Mouse (Mus musculus) small intestine, adult 2 months (tissue): Measurements from ENCODE around the gene Gm49340. TPM values are rescaled to one million over a fixed set of nuclear protein-coding genes. Genes with fewer than 3 reads are reported as not detected.
"Not testable (repeated sequence)": the region's sequence is repeated elsewhere in the genome, so short reads cannot be mapped to it uniquely, and the experiment has no call there.

Source experiments
- H3K27ac ChIP-seq: fragments of 200-500 bp; 2 replicates; pipeline ENCODE4 v1.5.1; 2012; ENCODE audit warnings: low read depth, low read length, control low read depth, inconsistent platforms; ENCODE audit not compliant: insufficient read depth
- H3K27me3 ChIP-seq: fragments of 200-500 bp; 2 replicates; pipeline ENCODE4 v1.6.1; 2012; ENCODE audit warnings: mild to moderate bottlenecking, moderate library complexity, low read length, inconsistent platforms; ENCODE audit not compliant: control insufficient read depth, insufficient read depth
- H3K36me3 ChIP-seq: fragments of 200-500 bp; 2 replicates; pipeline ENCODE4 v1.6.1; 2012; ENCODE audit warnings: mild to moderate bottlenecking, low read length, control low read depth, inconsistent platforms; ENCODE audit not compliant: control insufficient read depth, insufficient read depth
- H3K4me1 ChIP-seq: fragments of 200-500 bp; 2 replicates; pipeline ENCODE4 v1.6.1; 2012; ENCODE audit warnings: low read length, inconsistent platforms, mixed read lengths; ENCODE audit not compliant: control insufficient read depth, insufficient read depth, insufficient read length
- H3K4me3 ChIP-seq: fragments of 200-500 bp; 2 replicates; pipeline ENCODE4 v1.5.1; 2012; ENCODE audit warnings: low read depth, mild to moderate bottlenecking, control low read depth, inconsistent platforms, low read length, moderate library complexity
- CTCF ChIP-seq: fragments of 200-500 bp; IDR thresholded peaks from 2 replicates; pipeline ENCODE4 v1.5.1; 2012; ENCODE audit warnings: low read depth, mild to moderate bottlenecking, control low read depth, inconsistent platforms, low read length, moderate library complexity, mixed read lengths; ENCODE audit not compliant: insufficient replicate concordance, insufficient read length; ENCODE audit errors: extremely low read depth
- POLR2A ChIP-seq: fragments of 200-500 bp; IDR thresholded peaks from 2 replicates; pipeline ENCODE4 v1.6.1; 2012; ENCODE audit warnings: low read depth, mild to moderate bottlenecking, control low read depth, inconsistent platforms, low read length, moderate library complexity
- WGBS: fragments of 180-500 bp; shearing (Covaris S2); methylation state at CpG from one replicate; pipeline ENCODE4 v1.1.7; 2018; 5-methylcytosine and 5-hydroxymethylcytosine counted together
- polyA plus RNA-seq: library from polyadenylated mRNA; depleted of rRNA; stranded (reverse); fragments of >200 nt; gene quantifications from 2 replicates; pipeline ENCODE4 v1.2.3, GENCODE M21; 2012

Gm49340 gene
- polyA plus RNA-seq, 1 experiment = not detected

DNA sequence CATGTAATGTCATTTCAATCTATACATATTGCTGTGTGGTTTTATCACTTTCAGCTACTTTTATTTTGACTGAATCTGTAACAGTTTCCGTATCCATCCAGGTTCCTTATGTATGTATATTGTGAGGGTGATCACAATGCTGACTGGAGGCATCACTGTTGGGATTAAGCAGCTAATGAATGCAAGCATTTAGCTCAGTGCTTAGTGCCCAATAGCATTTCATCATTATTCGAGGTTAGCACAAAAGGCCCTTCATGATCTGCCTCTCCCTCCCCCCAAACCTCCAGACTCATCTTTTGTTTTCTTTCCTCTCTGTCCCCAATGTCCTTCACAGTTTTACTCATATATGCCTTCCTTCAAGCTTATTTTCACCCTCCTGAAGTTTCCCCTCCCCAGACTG lies 26.4 kb upstream of the Gm49340 start:
- TF ChIP-seq POLR2A (no peak), CTCF (no peak)
- peaks cover 30% of the 10 kb centered on the region for H3K36me3 ChIP-seq
- no peaks in the 10 kb centered on the region for H3K27me3 ChIP-seq
- no peak overlapping the region for H3K27ac ChIP-seq
- 61% methylated on average over 2 of the region's 2 CpGs for WGBS
- no peak overlapping the region for H3K4me3 ChIP-seq
- no peaks in the 10 kb centered on the region for H3K4me1 ChIP-seq

GRCm38 (mm10) chr11:73315961-73316360 lies 13.6 kb upstream of the Gm49340 start:
- H3K27ac ChIP-seq = no peak overlapping the region
- no peak for TF ChIP-seq CTCF
- TF ChIP-seq POLR2A = no peak
- peaks cover 25% of the 10 kb centered on the region for H3K36me3 ChIP-seq
- no peak overlapping the region for H3K4me3 ChIP-seq
- H3K27me3 ChIP-seq = no peaks in the 10 kb centered on the region
- WGBS = 48% methylated on average over 3 of the region's 3 CpGs
- peaks cover 4% of the 10 kb centered on the region; the same call in 1 of the 2 replicates for H3K4me1 ChIP-seq

GRCm38 (mm10) chr11:73318581-73318980 lies 11.0 kb upstream of the Gm49340 start:
- H3K27ac ChIP-seq, H3K4me1 ChIP-seq, H3K27me3 ChIP-seq, H3K4me3 ChIP-seq: not testable (repeated sequence)
- 48% methylated on average over 2 of the region's 2 CpGs for WGBS
- peaks cover 21% of the 10 kb centered on the region for H3K36me3 ChIP-seq

GRCm38 (mm10) chr11:73321064-73321463 lies 8.5 kb upstream of the Gm49340 start:
- not testable (repeated sequence) for H3K4me1 ChIP-seq, H3K27me3 ChIP-seq
- peak overlapping the region; percentile 20; the same call in 1 of the 2 replicates for H3K4me3 ChIP-seq
- peak overlapping the region; percentile 53 for H3K27ac ChIP-seq
- WGBS = 74% methylated on average over 13 of the region's 13 CpGs
- peaks cover 18% of the 10 kb centered on the region for H3K36me3 ChIP-seq

- Histone ChIP-seq H3K27me3 (no peaks in the 10 kb centered on the region), H3K36me3 (peaks cover 14% of the 10 kb centered on the region), H3K4me3 (peak overlapping the region; percentile 43; the same call in 1 of the 2 replicates), H3K4me1 (peaks cover 9% of the 10 kb centered on the region; the same call in 1 of the 2 replicates), H3K27ac (peak overlapping the region; percentile 99)
- no peak for TF ChIP-seq CTCF
- TF ChIP-seq POLR2A = no peak
- WGBS = 26% methylated on average over 9 of the region's 9 CpGs
These were observed 5.4 kb upstream of the Gm49340 start for GRCm38 (mm10) chr11:73323906-73324830.

DNA sequence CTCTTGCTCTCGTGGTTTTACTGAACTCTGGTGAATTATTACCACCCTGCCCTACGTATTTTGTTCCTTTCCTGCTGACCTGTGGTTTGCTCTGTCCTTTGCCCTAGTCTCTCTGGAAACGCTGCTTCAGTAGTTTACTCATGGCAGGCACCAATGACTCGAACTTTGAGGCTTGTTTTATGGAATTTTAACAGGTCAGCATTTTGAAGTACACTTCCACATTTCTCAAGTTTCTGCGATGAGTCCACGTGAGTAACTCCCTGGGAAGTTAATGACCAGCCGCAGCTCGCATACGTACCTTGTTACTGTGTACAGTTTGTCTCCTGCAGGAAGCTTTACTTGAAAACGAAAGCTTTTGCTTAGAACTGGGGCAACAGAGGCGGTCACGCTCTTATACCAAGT lies 3.1 kb upstream of the Gm49340 start:
- peaks cover under 1% of the 10 kb centered on the region; the same call in 1 of the 2 replicates for H3K36me3 ChIP-seq
- no peak overlapping the region for H3K4me3 ChIP-seq
- WGBS = 6% methylated on average over 12 of the region's 12 CpGs
- TF ChIP-seq POLR2A = no peak
- no peak for TF ChIP-seq CTCF
- H3K27ac ChIP-seq = peak overlapping the region; percentile 69
- no peaks in the 10 kb centered on the region for H3K27me3 ChIP-seq
- H3K4me1 ChIP-seq = peaks cover 5% of the 10 kb centered on the region; the same call in 1 of the 2 replicates

DNA sequence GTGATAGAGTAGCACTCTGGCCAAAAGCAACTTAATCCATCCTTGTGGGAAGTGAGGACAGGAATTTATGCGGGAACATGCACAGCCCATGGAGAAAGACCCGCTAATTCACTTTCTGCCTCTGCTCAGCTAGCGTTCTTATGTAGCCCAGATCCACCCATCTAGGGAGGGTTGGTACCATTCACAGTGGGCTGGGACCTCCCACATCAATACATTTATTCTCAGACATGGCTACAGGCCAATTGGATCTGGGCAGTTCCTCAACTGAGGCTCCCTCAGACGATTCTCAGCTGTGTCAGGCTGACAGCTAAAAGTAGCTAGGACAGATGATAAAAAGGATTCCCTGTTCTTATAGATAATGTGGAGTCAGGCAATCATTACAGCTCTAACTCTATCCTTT lies 2.2 kb upstream of the Gm49340 start:
- H3K4me1 ChIP-seq = peaks cover 5% of the 10 kb centered on the region; the same call in 1 of the 2 replicates
- TF ChIP-seq CTCF (no peak), POLR2A (no peak)
- no peak overlapping the region for H3K4me3 ChIP-seq
- peak overlapping the region; percentile 69; the same call in 1 of the 2 replicates for H3K27ac ChIP-seq
- no peaks in the 10 kb centered on the region for H3K27me3 ChIP-seq
- no peaks in the 10 kb centered on the region for H3K36me3 ChIP-seq
- 56% methylated on average over 4 of the region's 4 CpGs for WGBS

DNA sequence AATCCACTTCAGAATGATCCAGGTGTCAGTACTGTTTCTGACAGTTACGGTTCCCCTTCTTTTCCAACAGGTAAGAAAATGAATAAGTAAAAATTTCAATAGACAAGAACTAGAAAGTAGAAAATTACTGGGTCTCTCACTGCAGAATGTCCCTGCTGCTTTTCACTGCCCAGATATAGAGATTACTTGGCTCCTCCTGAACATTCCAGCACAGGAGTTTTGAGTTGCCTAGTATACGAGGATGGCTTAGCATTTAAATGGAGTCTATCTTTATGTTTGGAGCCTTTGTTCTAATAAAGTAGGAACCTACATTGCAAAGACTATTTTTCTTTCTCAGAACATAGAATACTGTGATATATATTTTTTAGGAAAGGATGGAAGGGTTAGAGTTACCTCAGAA lies 3.8 kb downstream of the Gm49340 start:
- Histone ChIP-seq H3K4me3 (no peak overlapping the region), H3K36me3 (no peaks in the 10 kb centered on the region), H3K27me3 (no peaks in the 10 kb centered on the region), H3K4me1 (no peaks in the 10 kb centered on the region; the same call in 1 of the 2 replicates), H3K27ac (no peak overlapping the region)
- 72% methylated on average over 2 of the region's 2 CpGs for WGBS
- TF ChIP-seq POLR2A (no peak), CTCF (no peak)
